Mouse (Mus musculus) midbrain, embryonic 11.5 days (tissue): ENCODE data around the gene Gm17428. TPM values are rescaled to one million over a fixed set of nuclear protein-coding genes. Genes with fewer than 3 reads are reported as not detected.

Source experiments
- ATAC-seq: fragments of 200-750 bp; cut with Nextera tagmentation; 2 replicates; pipeline ENCODE4 v1.8.0; 2017; ENCODE audit warnings: moderate TSS enrichment, moderate library complexity; ENCODE audit not compliant: low FRiP score
- DNase-seq: peaks from one replicate; pipeline ENCODE4 v3.0.0; 2015; ENCODE audit warnings: low spot score; ENCODE audit errors: missing footprints
- H3K27ac ChIP-seq: fragments of 300-500 bp; sonication (generic); 2 replicates; pipeline ENCODE4 v1.5.1; 2014; ENCODE audit warnings: low read depth, low read length
- H3K27me3 ChIP-seq: fragments of 300-500 bp; sonication (generic); 2 replicates; pipeline ENCODE4 v1.6.1; 2014; ENCODE audit warnings: mild to moderate bottlenecking, low read length, moderate library complexity, mixed read lengths; ENCODE audit not compliant: control insufficient read depth, insufficient read depth
- H3K36me3 ChIP-seq: fragments of 300-500 bp; sonication (generic); 2 replicates; pipeline ENCODE4 v1.6.1; 2014; ENCODE audit warnings: mild to moderate bottlenecking, low read length, moderate library complexity, mixed read lengths; ENCODE audit not compliant: control insufficient read depth, insufficient read depth
- H3K4me1 ChIP-seq: fragments of 300-500 bp; sonication (generic); 2 replicates; pipeline ENCODE4 v1.6.1; 2014; ENCODE audit warnings: low read length; ENCODE audit not compliant: control insufficient read depth, insufficient read depth
- H3K4me2 ChIP-seq: fragments of 300-500 bp; sonication (generic); 2 replicates; pipeline ENCODE4 v1.6.1; 2014; ENCODE audit warnings: mild to moderate bottlenecking, moderate library complexity
- H3K4me3 ChIP-seq: fragments of 300-500 bp; sonication (generic); 2 replicates; pipeline ENCODE4 v1.5.1; 2014; ENCODE audit warnings: low read depth, low read length
- H3K9ac ChIP-seq: fragments of 300-500 bp; sonication (generic); 2 replicates; pipeline ENCODE4 v1.6.1; 2014; ENCODE audit warnings: low read length
- H3K9me3 ChIP-seq: fragments of 300-500 bp; sonication (generic); 2 replicates; pipeline ENCODE4 v1.6.1; 2016; ENCODE audit warnings: low read length; ENCODE audit not compliant: control insufficient read depth
- WGBS: fragments of 180-500 bp; shearing (Covaris S2); extraction: QIAGEN DNeasy Blood & Tissue Kit; methylation state at CpG from one replicate; pipeline ENCODE4 v1.1.7; 2014; 5-methylcytosine and 5-hydroxymethylcytosine counted together
- polyA plus RNA-seq: library from polyadenylated mRNA; unstranded; fragments of >200 nt; fragmentation: Nextera tagmentation; extraction: Ambion mirVana; gene quantifications from 2 replicates; pipeline ENCODE4 v1.2.1, GENCODE M21; 2014

The Gm17428 gene
- polyA plus RNA-seq, 1 experiment from 2014 or later: not detected

- no peak overlapping the region for H3K9ac ChIP-seq
- no peaks in the 10 kb centered on the region for H3K27me3 ChIP-seq
- H3K9me3 ChIP-seq: no peaks in the 10 kb centered on the region
- H3K27ac ChIP-seq: no peak overlapping the region
- ATAC-seq: no peak
- no peaks in the 10 kb centered on the region for H3K36me3 ChIP-seq
- H3K4me1 ChIP-seq: 0 out of 2 replicates have a peak, but pooled peaks cover 8% of the 10 kb centered on the region
- 83% methylated on average over 8 of the region's 8 CpGs for WGBS
- no peak overlapping the region for H3K4me3 ChIP-seq
- no peak overlapping the region for H3K4me2 ChIP-seq
- DNase-seq: peak; percentile 53
These were observed 31.7 kb downstream of the Gm17428 start for GRCm38 (mm10) chr14:55008417-55008816.

GRCm38 (mm10) chr14:55011116-55011515, 34.4 kb downstream of the Gm17428 start:
- Histone ChIP-seq H3K4me3 (no peak overlapping the region), H3K9ac (no peak overlapping the region), H3K27ac (no peak overlapping the region), H3K36me3 (no peaks in the 10 kb centered on the region), H3K9me3 (no peaks in the 10 kb centered on the region), H3K27me3 (no peaks in the 10 kb centered on the region), H3K4me1 (0 out of 2 replicates have a peak, but pooled peaks cover 2% of the 10 kb centered on the region), H3K4me2 (no peak overlapping the region)
- DNase-seq (peak; percentile 85), ATAC-seq (no peak)
- WGBS: 53% methylated on average over 4 of the region's 4 CpGs

GRCm38 (mm10) chr14:55014591-55014990, 37.9 kb downstream of the Gm17428 start:
- H3K9ac ChIP-seq: peak overlapping the region; percentile 88
- DNase-seq (no peak), ATAC-seq (no peak; the same call in 1 of the 2 replicates)
- under 1% methylated on average over 27 of the region's 27 CpGs for WGBS
- H3K4me2 ChIP-seq: peak overlapping the region; percentile 75
- H3K4me3 ChIP-seq: peak overlapping the region; percentile 45
- H3K27ac ChIP-seq: peak overlapping the region; percentile 83
- H3K4me1 ChIP-seq: 0 out of 2 replicates have a peak, but pooled peaks cover 2% of the 10 kb centered on the region
- H3K36me3 ChIP-seq: peaks cover 3% of the 10 kb centered on the region; the same call in 1 of the 2 replicates
- no peaks in the 10 kb centered on the region for H3K9me3 ChIP-seq
- H3K27me3 ChIP-seq: no peaks in the 10 kb centered on the region

GRCm38 (mm10) chr14:55014991-55015766, 38.4 kb downstream of the Gm17428 start, which contains the start of gene Ngdn:
Gene Ngdn (plus strand): TSS chr14:55015454.
- no peaks in the 10 kb centered on the region for H3K9me3 ChIP-seq
- DNase-seq (peak; percentile 100), ATAC-seq (peak; percentile 96)
- peak within 1 kb of the TSS; percentile 82 for H3K4me3 ChIP-seq
- peaks cover 3% of the 10 kb centered on the region; the same call in 1 of the 2 replicates for H3K36me3 ChIP-seq
- WGBS: under 1% methylated on average over 36 of the region's 36 CpGs
- peaks cover 2% of the 10 kb centered on the region; the same call in 1 of the 2 replicates for H3K4me1 ChIP-seq
- peak within 1 kb of the TSS; percentile 88 for H3K9ac ChIP-seq
- peak within 1 kb of the TSS; percentile 79 for H3K4me2 ChIP-seq
- no peaks in the 10 kb centered on the region for H3K27me3 ChIP-seq
- H3K27ac ChIP-seq: peak within 1 kb of the TSS; percentile 83

GRCm38 (mm10) chr14:55015767-55016111, 39.0 kb downstream of the Gm17428 start:
- ATAC-seq (no peak), DNase-seq (no peak)
- Histone ChIP-seq H3K4me2 (peak overlapping the region; percentile 79), H3K4me3 (peak overlapping the region; percentile 82), H3K27ac (0 out of 2 replicates have a peak overlapping the region, but pooled peaks have one; percentile 25), H3K9me3 (no peaks in the 10 kb centered on the region), H3K27me3 (no peaks in the 10 kb centered on the region), H3K36me3 (peaks cover 3% of the 10 kb centered on the region; the same call in 1 of the 2 replicates), H3K4me1 (peaks cover 5% of the 10 kb centered on the region; the same call in 1 of the 2 replicates), H3K9ac (peak overlapping the region; percentile 78)
- under 1% methylated on average over 17 of the region's 17 CpGs for WGBS

GRCm38 (mm10) chr14:55016876-55017275, 40.1 kb downstream of the Gm17428 start:
- Histone ChIP-seq H3K4me3 (no peak overlapping the region), H3K4me2 (no peak overlapping the region), H3K27ac (no peak overlapping the region), H3K27me3 (no peaks in the 10 kb centered on the region), H3K9ac (no peak overlapping the region), H3K36me3 (peaks cover 6% of the 10 kb centered on the region), H3K4me1 (peaks cover 5% of the 10 kb centered on the region; the same call in 1 of the 2 replicates), H3K9me3 (no peaks in the 10 kb centered on the region)
- ATAC-seq (no peak), DNase-seq (no peak)
- WGBS: 94% methylated on average over 16 of the region's 16 CpGs

- H3K36me3 ChIP-seq: peaks cover 9% of the 10 kb centered on the region
- H3K4me3 ChIP-seq: no peak overlapping the region
- no peak overlapping the region for H3K27ac ChIP-seq
- H3K9ac ChIP-seq: no peak overlapping the region
- no peaks in the 10 kb centered on the region for H3K9me3 ChIP-seq
- peaks cover 5% of the 10 kb centered on the region; the same call in 1 of the 2 replicates for H3K4me1 ChIP-seq
- H3K27me3 ChIP-seq: no peaks in the 10 kb centered on the region
- H3K4me2 ChIP-seq: no peak overlapping the region
- 29% methylated on average over 9 of the region's 9 CpGs for WGBS
- ATAC-seq: peak; percentile 54
- peak; percentile 90 for DNase-seq
These were observed 43.7 kb downstream of the Gm17428 start for GRCm38 (mm10) chr14:55020394-55020793.

- Histone ChIP-seq H3K4me3 (no peak overlapping the region), H3K27me3 (no peaks in the 10 kb centered on the region), H3K4me2 (no peak overlapping the region), H3K4me1 (peaks cover 12% of the 10 kb centered on the region), H3K36me3 (peaks cover 6% of the 10 kb centered on the region), H3K27ac (no peak overlapping the region), H3K9me3 (no peaks in the 10 kb centered on the region), H3K9ac (no peak overlapping the region)
- ATAC-seq (no peak), DNase-seq (no peak)
- WGBS: 91% methylated on average over 15 of the region's 15 CpGs
These were observed 46.3 kb downstream of the Gm17428 start for GRCm38 (mm10) chr14:55023011-55023410.

GRCm38 (mm10) chr14:55024236-55024635, 47.5 kb downstream of the Gm17428 start:
- no peak overlapping the region for H3K9ac ChIP-seq
- no peaks in the 10 kb centered on the region for H3K9me3 ChIP-seq
- peaks cover 6% of the 10 kb centered on the region for H3K36me3 ChIP-seq
- no peak for ATAC-seq
- H3K27me3 ChIP-seq: no peaks in the 10 kb centered on the region
- 61% methylated on average over 7 of the region's 7 CpGs for WGBS
- DNase-seq: peak; percentile 92
- H3K4me2 ChIP-seq: no peak overlapping the region
- H3K4me3 ChIP-seq: no peak overlapping the region
- H3K27ac ChIP-seq: no peak overlapping the region
- H3K4me1 ChIP-seq: peaks cover 22% of the 10 kb centered on the region
